Mouse (Mus musculus) ES-E14 (cell line): Measurements from ENCODE around the gene Myo19. TPM values are rescaled to one million over a fixed set of nuclear protein-coding genes. Genes with fewer than 3 reads are reported as not detected.
"Not testable (repeated sequence)": the region's sequence is repeated elsewhere in the genome, so short reads cannot be mapped to it uniquely, and the experiment has no call there.

Experiments used
- DNase-seq: peaks from one replicate; pipeline ENCODE4 v3.0.0-alpha.2; 2013; ENCODE audit warnings: low read depth, low spot score
- H3K27ac ChIP-seq: 2 replicates; pipeline ENCODE4 v1.5.1; 2012; ENCODE audit warnings: low read depth, mild to moderate bottlenecking, low read length, moderate library complexity, mixed read lengths; ENCODE audit not compliant: poor library complexity, insufficient read depth, severe bottlenecking
- H3K36me3 ChIP-seq: 2 replicates; pipeline ENCODE4 v1.6.1; 2012; ENCODE audit warnings: mild to moderate bottlenecking, low read length, moderate library complexity, mixed read lengths; ENCODE audit not compliant: control insufficient read depth, poor library complexity, insufficient read depth, severe bottlenecking
- H3K4me1 ChIP-seq, 2 experiments: fragments of 150-350 bp in 1 of 2; sonication (generic) in 1 of 2; 2 replicates each; pipeline ENCODE4 v1.6.1; 2012; ENCODE audit warnings: low read length in 2 of 2, mild to moderate bottlenecking in 1 of 2, mixed read lengths in 1 of 2; ENCODE audit not compliant: control insufficient read depth in 2 of 2, insufficient read depth in 2 of 2, poor library complexity in 1 of 2
- H3K4me3 ChIP-seq, 2 experiments: fragments of 150-350 bp in 1 of 2; sonication (generic) in 1 of 2; 2 replicates each; pipeline ENCODE4 v1.5.1; 2012; ENCODE audit warnings: low read length in 2 of 2, low read depth in 1 of 2, mild to moderate bottlenecking in 1 of 2, mixed read lengths in 1 of 2; ENCODE audit not compliant: insufficient read depth in 1 of 2, poor library complexity in 1 of 2, severe bottlenecking in 1 of 2
- H3K9ac ChIP-seq: 2 replicates; pipeline ENCODE4 v1.6.1; 2012; ENCODE audit warnings: low read depth, mild to moderate bottlenecking, low read length, mixed read lengths; ENCODE audit not compliant: poor library complexity, insufficient read depth, severe bottlenecking
- H3K9me3 ChIP-seq: fragments of 150-350 bp; sonication (generic); 2 replicates; pipeline ENCODE4 v1.6.1; 2012; ENCODE audit warnings: low read depth, mild to moderate bottlenecking, low read length; ENCODE audit not compliant: control insufficient read depth, insufficient read depth
- CHD2 ChIP-seq: IDR thresholded peaks from 2 replicates; pipeline ENCODE4 v1.6.1; 2014; ENCODE audit warnings: mild to moderate bottlenecking, low read depth, low read length, inconsistent platforms
- HCFC1 ChIP-seq: IDR thresholded peaks from 2 replicates; pipeline ENCODE4 v1.6.1; 2012; ENCODE audit warnings: low read length, inconsistent platforms, borderline replicate concordance; ENCODE audit not compliant: insufficient read depth
- MAFK ChIP-seq: IDR thresholded peaks from 2 replicates; pipeline ENCODE4 v1.6.1; 2014; ENCODE audit warnings: mild to moderate bottlenecking, low read depth, low read length, inconsistent platforms; ENCODE audit not compliant: insufficient read depth
- ZC3H11A ChIP-seq: IDR thresholded peaks from 2 replicates; pipeline ENCODE4 v1.6.1; 2012; ENCODE audit warnings: low read depth, mild to moderate bottlenecking, inconsistent platforms, low read length, borderline replicate concordance
- ZNF384 ChIP-seq: IDR thresholded peaks from 2 replicates; pipeline ENCODE4 v1.6.1; 2012; ENCODE audit warnings: low read depth, low read length, inconsistent platforms
- in situ Hi-C, 2 experiments: fragments of 600-800 bp; cut with MboI; formaldehyde crosslinking; loops; one replicate each; pipeline ENCODE4 v1.15.1; 2025; ENCODE audit warnings: low sequenced_read_pairs in 2 of 2, inconsistent platforms in 1 of 2; ENCODE audit not compliant: unreplicated experiment in 2 of 2
- total RNA-seq: library from RNA; depleted of rRNA; stranded (reverse); fragments of 300-350 nt; gene quantifications from 2 replicates; pipeline ENCODE4 v1.2.3, GENCODE M21; 2012

The Myo19 gene
- total RNA-seq, 1 experiment: 16.2 TPM

DNA sequence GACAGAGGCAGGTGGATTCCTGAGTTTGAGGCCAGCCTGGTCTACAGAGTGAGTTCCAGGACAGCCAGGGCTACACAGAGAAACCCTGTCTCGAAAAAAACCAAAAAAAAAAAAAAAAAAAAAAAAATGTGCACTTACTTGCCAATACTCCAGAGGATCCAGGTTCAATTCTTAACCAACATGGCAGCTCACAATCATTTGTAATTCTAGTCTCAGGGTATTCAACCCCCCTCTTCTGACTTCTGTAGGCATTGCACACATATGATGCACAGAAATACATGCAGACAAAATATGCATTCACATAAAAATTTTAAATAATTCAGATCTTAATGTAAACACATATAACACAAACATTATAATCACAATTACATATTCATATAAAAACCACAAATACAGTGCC is 3.9 kb upstream of the Myo19 start:
- DNase-seq, H3K27ac ChIP-seq, H3K9me3 ChIP-seq, in situ Hi-C loops, H3K4me3 ChIP-seq, H3K36me3 ChIP-seq, H3K9ac ChIP-seq, H3K4me1 ChIP-seq: not testable (repeated sequence)
- TF ChIP-seq ZNF384: 0 out of 2 replicates have a peak, but pooled peaks have one; percentile 28

DNA sequence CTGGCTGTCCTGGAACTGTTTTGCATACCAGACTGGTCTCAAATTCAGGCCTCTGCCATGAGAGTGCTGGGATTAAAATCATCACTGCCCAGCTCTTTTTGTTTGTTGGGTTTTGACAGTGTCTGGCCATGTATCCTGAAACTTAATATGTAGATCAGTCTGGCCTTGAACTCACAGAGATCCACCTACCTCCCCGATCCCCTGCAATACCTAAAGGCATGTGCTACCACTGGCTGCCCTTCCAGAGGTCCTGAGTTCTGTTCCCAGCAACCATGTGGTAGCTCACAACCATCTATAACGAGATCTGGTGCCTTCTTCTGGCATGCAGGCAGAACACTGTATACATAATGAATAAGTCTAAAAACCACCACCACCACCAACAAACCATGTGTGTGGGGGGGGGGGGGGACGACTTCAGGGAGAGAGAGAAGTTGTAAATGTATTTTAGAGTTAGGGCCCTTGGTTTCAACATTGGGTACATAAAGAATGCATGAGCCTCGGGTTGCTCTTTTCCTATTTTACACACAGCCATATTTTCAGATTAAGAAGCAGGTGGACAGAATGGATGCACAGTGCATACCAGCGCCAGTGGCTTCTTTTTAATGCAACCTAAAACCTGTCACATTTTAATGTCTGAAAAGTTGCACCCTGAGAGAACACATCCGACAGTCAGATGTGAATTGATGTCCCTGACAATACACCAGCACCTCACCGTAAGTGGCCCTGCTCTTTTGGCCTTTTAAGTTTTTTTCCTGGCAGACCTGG is 759 bp upstream of the Myo19 start:
- TF ChIP-seq ZC3H11A (no peak), CHD2 (no peak), MAFK (no peak), ZNF384 (no peak), HCFC1 (no peak)
- DNase-seq: no peak
- H3K4me3 ChIP-seq: peak overlapping the region; percentile 89 to 94
- H3K4me1 ChIP-seq: peaks cover 0 to 6% of the 10 kb centered on the region in 2 experiments; a peak in 1 of 4 replicates
- in situ Hi-C loops: no loop called here
- H3K27ac ChIP-seq: peak overlapping the region; percentile 85; the same call in 1 of the 2 replicates
- peaks cover 4% of the 10 kb centered on the region; the same call in 1 of the 2 replicates for H3K36me3 ChIP-seq
- H3K9me3 ChIP-seq: no peaks in the 10 kb centered on the region
- H3K9ac ChIP-seq: peak overlapping the region; percentile 98

DNA sequence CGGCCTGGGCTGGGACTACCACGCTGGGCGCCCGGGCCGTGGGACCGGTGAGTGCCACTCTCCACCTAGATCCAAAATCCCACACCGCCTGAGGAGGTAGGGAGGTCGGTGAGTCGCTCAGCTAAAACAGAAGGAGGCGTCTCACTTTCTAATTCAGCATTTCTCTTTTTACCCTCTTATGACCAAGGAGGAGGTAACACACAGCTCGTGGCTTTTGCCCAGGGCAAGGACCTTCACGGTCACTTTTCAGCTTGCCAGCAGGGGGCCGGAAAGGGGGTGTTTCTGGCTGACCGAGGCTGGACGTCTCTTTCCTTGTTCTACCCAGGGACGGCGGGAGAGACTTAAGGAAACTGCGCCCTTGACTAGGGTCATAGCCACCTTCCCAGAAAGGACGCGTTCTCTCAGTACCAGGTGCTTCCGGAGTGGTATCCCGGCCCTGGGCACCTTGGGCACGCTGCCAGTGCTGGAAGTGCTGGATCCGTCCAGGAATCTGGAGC is 565 bp downstream of the Myo19 start:
- Histone ChIP-seq H3K4me1 (peaks cover 0 to 7% of the 10 kb centered on the region in 2 experiments; a peak in 1 of 4 replicates), H3K36me3 (peaks cover 10% of the 10 kb centered on the region), H3K9ac (peak overlapping the region; percentile 98), H3K27ac (peak overlapping the region; percentile 85; the same call in 1 of the 2 replicates), H3K4me3 (peak overlapping the region; percentile 89 to 94), H3K9me3 (no peaks in the 10 kb centered on the region)
- DNase-seq: no peak
- in situ Hi-C loops: no loop called here
- no peak for TF ChIP-seq ZC3H11A
- no peak for TF ChIP-seq MAFK
- no peak for TF ChIP-seq CHD2
- TF ChIP-seq ZNF384: no peak
- no peak for TF ChIP-seq HCFC1

DNA sequence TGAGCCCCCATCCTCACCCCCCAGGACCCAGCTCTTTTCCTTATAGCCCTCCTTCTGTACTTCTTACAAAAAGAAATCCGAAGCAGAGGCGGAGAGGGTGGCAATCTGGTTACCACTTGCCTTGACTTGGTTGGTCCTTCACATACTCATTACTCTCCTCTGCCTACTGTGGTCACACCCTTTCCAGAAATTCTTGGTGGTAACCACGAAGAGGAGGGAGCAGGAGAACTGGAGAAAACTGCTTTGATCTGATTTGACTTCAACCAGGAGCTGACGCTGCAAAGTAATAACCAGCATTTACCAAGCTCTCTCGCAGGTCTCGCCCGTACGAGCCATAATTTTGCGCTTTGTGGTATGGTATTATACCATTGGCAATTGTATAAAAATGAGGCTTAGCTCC is 1.0 kb downstream of the Myo19 start:
- H3K9me3 ChIP-seq: no peaks in the 10 kb centered on the region
- TF ChIP-seq HCFC1: no peak
- no peak for TF ChIP-seq CHD2
- TF ChIP-seq ZC3H11A: no peak
- TF ChIP-seq ZNF384: no peak
- TF ChIP-seq MAFK: no peak
- peak overlapping the region; percentile 89 to 94 for H3K4me3 ChIP-seq
- H3K27ac ChIP-seq: peak overlapping the region; percentile 85; the same call in 1 of the 2 replicates
- H3K36me3 ChIP-seq: peaks cover 12% of the 10 kb centered on the region
- in situ Hi-C loops: no loop called here
- peak overlapping the region; percentile 98 for H3K9ac ChIP-seq
- H3K4me1 ChIP-seq: peaks cover 0 to 7% of the 10 kb centered on the region in 2 experiments; a peak in 1 of 4 replicates
- no peak for DNase-seq
